Mouse (Mus musculus): ENCODE data around the gene Il20rb.

The Il20rb gene

GRCm38 (mm10) chr9:100470228-100470627 is 16.4 kb downstream of the Il20rb start:
- DNase-seq (ENCODE audit: low spot score): no peak

GRCm38 (mm10) chr9:100469681-100470080 is 16.9 kb downstream of the Il20rb start:
- no peak for DNase-seq (ENCODE audit: low spot score)

- DNase-seq (ENCODE audit: low spot score): no peak
Measured at GRCm38 (mm10) chr9:100468151-100468550, 18.4 kb downstream of the Il20rb start.

- no peak for DNase-seq (ENCODE audit: low spot score)
Measured at GRCm38 (mm10) chr9:100467653-100468052, 18.9 kb downstream of the Il20rb start.

- no peak for DNase-seq (ENCODE audit: low spot score)
Measured at GRCm38 (mm10) chr9:100466743-100467142, 19.8 kb downstream of the Il20rb start.

GRCm38 (mm10) chr9:100465988-100466387 is 20.6 kb downstream of the Il20rb start:
- DNase-seq (ENCODE audit: low spot score): no peak

GRCm38 (mm10) chr9:100465380-100465779 is 21.2 kb downstream of the Il20rb start:
- no peak for DNase-seq (ENCODE audit: low spot score)

GRCm38 (mm10) chr9:100463771-100464170 is 22.8 kb downstream of the Il20rb start:
- DNase-seq (ENCODE audit: low spot score): no peak

GRCm38 (mm10) chr9:100462098-100462497 is 24.5 kb downstream of the Il20rb start:
- no peak for DNase-seq (ENCODE audit: low spot score)

- DNase-seq (ENCODE audit: low spot score): no peak
Measured at GRCm38 (mm10) chr9:100461671-100462070, 24.9 kb downstream of the Il20rb start.

- no peak for DNase-seq (ENCODE audit: low spot score)
Measured at GRCm38 (mm10) chr9:100460203-100460602, 26.4 kb downstream of the Il20rb start.

- no peak for DNase-seq (ENCODE audit: low spot score)
Measured at GRCm38 (mm10) chr9:100457971-100458681, 28.5 kb downstream of the Il20rb start.

- DNase-seq (ENCODE audit: low spot score): no peak
Measured at GRCm38 (mm10) chr9:100454664-100454993, 32.0 kb downstream of the Il20rb start.

GRCm38 (mm10) chr9:100453944-100454663 is 32.5 kb downstream of the Il20rb start:
- DNase-seq (ENCODE audit: low spot score): no peak

GRCm38 (mm10) chr9:100452432-100452831 is 34.2 kb downstream of the Il20rb start:
- no peak for DNase-seq (ENCODE audit: low spot score)

GRCm38 (mm10) chr9:100446059-100446686 is 40.4 kb downstream of the Il20rb start:
- no peak for DNase-seq (ENCODE audit: low spot score)

- no peak for DNase-seq (ENCODE audit: low spot score)
Measured at GRCm38 (mm10) chr9:100440111-100440790, 46.3 kb downstream of the Il20rb start.

- DNase-seq (ENCODE audit: low spot score): no peak
Measured at GRCm38 (mm10) chr9:100439481-100439880, 47.1 kb downstream of the Il20rb start.

- DNase-seq (ENCODE audit: low spot score): no peak
Measured at GRCm38 (mm10) chr9:100438994-100439393, 47.6 kb downstream of the Il20rb start.

- DNase-seq (ENCODE audit: low spot score): no peak
Measured at GRCm38 (mm10) chr9:100436865-100437595, 49.6 kb downstream of the Il20rb start.

- DNase-seq (ENCODE audit: low spot score): no peak
Measured at GRCm38 (mm10) chr9:100431355-100431754, 55.2 kb downstream of the Il20rb start.

- DNase-seq (ENCODE audit: low spot score): no peak
Measured at GRCm38 (mm10) chr9:100430911-100431310, 55.7 kb downstream of the Il20rb start.

All from urinary bladder, postnatal 10 days (tissue).